Mouse (Mus musculus) intestine, embryonic 15.5 days (tissue): Measurements from ENCODE around the gene 4933427D14Rik. TPM values are rescaled to one million over a fixed set of nuclear protein-coding genes. Genes with fewer than 3 reads are reported as not detected.

Source experiments
- ATAC-seq: fragments of 200-750 bp; cut with Nextera tagmentation; 2 replicates; pipeline ENCODE4 v1.8.0; 2017; ENCODE audit warnings: moderate TSS enrichment, moderate library complexity
- H3K27ac ChIP-seq: fragments of 300-500 bp; sonication (generic); 2 replicates; pipeline ENCODE4 v1.5.1; 2015; ENCODE audit warnings: mild to moderate bottlenecking, inconsistent platforms
- H3K27me3 ChIP-seq: fragments of 300-500 bp; sonication (generic); replicated peaks from 2 replicates; pipeline ENCODE4 v1.6.1; 2015; ENCODE audit warnings: inconsistent platforms
- H3K36me3 ChIP-seq: fragments of 300-500 bp; sonication (generic); 2 replicates; pipeline ENCODE4 v1.6.1; 2015; ENCODE audit warnings: inconsistent platforms
- H3K4me1 ChIP-seq: fragments of 300-500 bp; sonication (generic); replicated peaks from 2 replicates; pipeline ENCODE4 v1.6.1; 2015; ENCODE audit warnings: inconsistent platforms
- H3K4me2 ChIP-seq: fragments of 300-500 bp; sonication (generic); replicated peaks from 2 replicates; pipeline ENCODE4 v1.6.1; 2015; ENCODE audit warnings: mild to moderate bottlenecking, inconsistent platforms
- H3K4me3 ChIP-seq: fragments of 300-500 bp; sonication (generic); replicated peaks from 2 replicates; pipeline ENCODE4 v1.5.1; 2015; ENCODE audit warnings: inconsistent platforms
- H3K9ac ChIP-seq: fragments of 300-500 bp; sonication (generic); 2 replicates; pipeline ENCODE4 v1.6.1; 2015; ENCODE audit warnings: inconsistent platforms
- H3K9me3 ChIP-seq: fragments of 300-500 bp; sonication (generic); 2 replicates; pipeline ENCODE4 v1.6.1; 2016; ENCODE audit warnings: inconsistent platforms
- WGBS: fragments of 180-500 bp; shearing (Covaris S2); methylation state at CpG from one replicate; pipeline ENCODE4 v1.1.7; 2015; 5-methylcytosine and 5-hydroxymethylcytosine counted together
- polyA plus RNA-seq: library from polyadenylated mRNA; unstranded; fragments of >200 nt; fragmentation: Nextera tagmentation; extraction: Ambion mirVana; gene quantifications from 2 replicates; pipeline ENCODE4 v1.2.1, GENCODE M21; 2015

The 4933427D14Rik gene
- polyA plus RNA-seq, 1 experiment from 2014 or later: 12.7 TPM

GRCm38 (mm10) chr11:72120354-72120753, 86.9 kb downstream of the 4933427D14Rik start:
- H3K4me2 ChIP-seq: no peak overlapping the region
- no peaks in the 10 kb centered on the region for H3K36me3 ChIP-seq
- H3K4me3 ChIP-seq: no peak overlapping the region
- no peak overlapping the region for H3K27ac ChIP-seq
- no peaks in the 10 kb centered on the region for H3K9me3 ChIP-seq
- no peaks in the 10 kb centered on the region for H3K27me3 ChIP-seq
- ATAC-seq: no peak
- H3K9ac ChIP-seq: no peak overlapping the region
- H3K4me1 ChIP-seq: no peaks in the 10 kb centered on the region
- 90% methylated on average over 6 of the region's 6 CpGs for WGBS

GRCm38 (mm10) chr11:72118630-72119029, 88.6 kb downstream of the 4933427D14Rik start:
- ATAC-seq: no peak
- Histone ChIP-seq H3K4me3 (no peak overlapping the region), H3K4me2 (no peak overlapping the region), H3K4me1 (no peaks in the 10 kb centered on the region), H3K27ac (no peak overlapping the region), H3K27me3 (no peaks in the 10 kb centered on the region), H3K9ac (no peak overlapping the region), H3K36me3 (no peaks in the 10 kb centered on the region), H3K9me3 (no peaks in the 10 kb centered on the region)
- 82% methylated on average over 3 of the region's 3 CpGs for whole genome bisulfite sequencing

DNA sequence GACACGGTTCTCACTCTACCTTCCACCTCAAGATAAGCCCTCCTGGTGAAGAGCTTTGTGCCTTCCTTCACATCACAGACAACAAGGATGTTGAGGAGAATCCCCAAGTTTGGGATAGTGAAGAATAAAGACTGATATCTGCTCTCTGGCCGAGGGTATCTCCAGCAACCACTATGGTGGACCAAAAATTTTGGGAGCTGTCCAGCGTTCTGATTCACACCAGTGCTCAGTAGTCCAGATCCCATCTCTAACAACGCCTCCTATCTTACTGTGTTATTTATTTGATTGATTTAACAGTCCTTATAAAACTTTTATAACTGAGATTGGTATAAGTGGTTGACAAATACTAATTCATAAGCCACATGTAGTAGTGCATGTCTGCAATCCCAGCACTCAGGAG, 94.0 kb downstream of the 4933427D14Rik start:
- Histone ChIP-seq H3K36me3 (no peaks in the 10 kb centered on the region), H3K27me3 (no peaks in the 10 kb centered on the region), H3K9ac (no peak overlapping the region), H3K4me3 (no peak overlapping the region), H3K9me3 (no peaks in the 10 kb centered on the region), H3K4me2 (no peak overlapping the region), H3K27ac (no peak overlapping the region), H3K4me1 (no peaks in the 10 kb centered on the region)
- no peak for ATAC-seq
- 49% methylated on average over 4 of the region's 4 CpGs for WGBS

- no peak overlapping the region for H3K27ac ChIP-seq
- H3K9ac ChIP-seq: no peak overlapping the region
- ATAC-seq: no peak
- H3K27me3 ChIP-seq: no peaks in the 10 kb centered on the region
- H3K4me3 ChIP-seq: no peak overlapping the region
- no peak overlapping the region for H3K4me2 ChIP-seq
- no peaks in the 10 kb centered on the region for H3K9me3 ChIP-seq
- H3K4me1 ChIP-seq: no peaks in the 10 kb centered on the region
- H3K36me3 ChIP-seq: no peaks in the 10 kb centered on the region
- 34% methylated on average over 3 of the region's 3 CpGs for WGBS
Measured at GRCm38 (mm10) chr11:72110726-72111125, 96.5 kb downstream of the 4933427D14Rik start.

DNA sequence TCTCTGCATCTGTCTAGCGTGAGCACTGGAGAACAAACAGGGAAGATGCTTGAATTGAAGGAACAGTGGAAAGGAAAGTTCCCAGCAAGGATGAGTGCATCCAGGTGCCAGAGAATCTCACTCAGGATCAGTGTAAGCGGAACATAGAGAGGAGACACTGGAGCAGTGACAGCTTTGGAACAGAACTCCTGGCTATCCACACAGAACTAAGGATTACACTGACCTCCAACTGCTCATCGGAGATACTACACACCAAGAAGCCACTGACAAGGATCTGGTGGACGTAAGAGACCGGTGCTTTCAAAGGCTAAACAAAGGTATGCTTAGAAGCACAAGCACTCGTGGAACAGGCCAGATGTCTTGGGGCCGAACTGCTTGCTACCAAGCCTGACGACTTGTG, 103.0 kb downstream of the 4933427D14Rik start:
- H3K27ac ChIP-seq: no peak overlapping the region
- no peaks in the 10 kb centered on the region for H3K4me1 ChIP-seq
- no peaks in the 10 kb centered on the region for H3K27me3 ChIP-seq
- ATAC-seq: no peak
- H3K9me3 ChIP-seq: no peaks in the 10 kb centered on the region
- 63% methylated on average over 8 of the region's 8 CpGs for WGBS
- no peaks in the 10 kb centered on the region for H3K36me3 ChIP-seq
- no peak overlapping the region for H3K4me2 ChIP-seq
- H3K9ac ChIP-seq: no peak overlapping the region
- H3K4me3 ChIP-seq: no peak overlapping the region

Other genes starting within 250 kb of the 4933427D14Rik start
- gene Aipl1, start 169.9 kb downstream of the 4933427D14Rik start, polyA plus RNA-seq: 0.19 and 0.34 TPM in 2 replicates
- gene Pimreg, start 165.4 kb downstream of the 4933427D14Rik start, polyA plus RNA-seq: 75.4 and 81.8 TPM in 2 replicates
- 0.50 and 0.62 TPM in 2 replicates for gene Pitpnm3, start 71.7 kb downstream of the 4933427D14Rik start, polyA plus RNA-seq
- gene Gm43951, start 619 bp downstream of the 4933427D14Rik start, polyA plus RNA-seq: 0.20 and 0.21 TPM in 2 replicates
- 340 and 361 TPM in 2 replicates for gene Txndc17, start 88 bp upstream of the 4933427D14Rik start, polyA plus RNA-seq
- 33.0 and 34.3 TPM in 2 replicates for gene Med31, start 8.1 kb upstream of the 4933427D14Rik start, polyA plus RNA-seq
- 0.11 and 0.49 TPM in 2 replicates for gene Slc13a5, start 59.8 kb upstream of the 4933427D14Rik start, polyA plus RNA-seq
- gene Xaf1, start 94.2 kb upstream of the 4933427D14Rik start, polyA plus RNA-seq: 4.7 and 4.9 TPM in 2 replicates
- gene Fbxo39, start 107.0 kb upstream of the 4933427D14Rik start, polyA plus RNA-seq: not detected in 2 replicates
- 0.19 and 0.33 TPM in 2 replicates for gene Tekt1, start 155.0 kb upstream of the 4933427D14Rik start, polyA plus RNA-seq
- 41.9 and 45.0 TPM in 2 replicates for gene Smtnl2, start 204.3 kb upstream of the 4933427D14Rik start, polyA plus RNA-seq
- 11.5 and 14.4 TPM in 2 replicates for gene Ggt6, start 228.1 kb upstream of the 4933427D14Rik start, polyA plus RNA-seq
- 171 and 172 TPM in 2 replicates for gene Mybbp1a, start 233.9 kb upstream of the 4933427D14Rik start, polyA plus RNA-seq